Mouse (Mus musculus): ENCODE measurements at regions not wholly inside any gene's neighbourhood (a gene's known extent, or its start where the extent isn't known, plus 50 kb on each side); places are given as distances from the start of the nearest gene placed in this dataset.

- peak; percentile 78 for DNase-seq
These were observed 116.6 kb downstream of the Inhbb start for GRCm38 (mm10) chr1:119305315-119305976.

- DNase-seq, result peak; percentile 33
These were observed 117.5 kb downstream of the Inhbb start for GRCm38 (mm10) chr1:119304470-119304980.

- DNase-seq, result no peak
These were observed 119.6 kb downstream of the Inhbb start for GRCm38 (mm10) chr1:119302349-119302995.

- no peak for DNase-seq
These were observed 120.1 kb downstream of the Inhbb start for GRCm38 (mm10) chr1:119301931-119302330.

- DNase-seq, result no peak
These were observed 120.8 kb downstream of the Inhbb start for GRCm38 (mm10) chr1:119301258-119301657.

GRCm38 (mm10) chr1:119299842-119300752, 122.0 kb downstream of the Inhbb start:
- no peak for DNase-seq

- no peak for DNase-seq
These were observed 123.3 kb downstream of the Inhbb start for GRCm38 (mm10) chr1:119298696-119299230.

- no peak for DNase-seq
These were observed 126.9 kb downstream of the Inhbb start for GRCm38 (mm10) chr1:119295121-119295520.

GRCm38 (mm10) chr1:119293839-119294238, 128.2 kb downstream of the Inhbb start:
- no peak for DNase-seq

GRCm38 (mm10) chr1:119292216-119292615, 129.8 kb downstream of the Inhbb start:
- no peak for DNase-seq

GRCm38 (mm10) chr1:119290165-119290916, 131.7 kb downstream of the Inhbb start:
- DNase-seq, result no peak

GRCm38 (mm10) chr1:119289516-119290164, 132.4 kb downstream of the Inhbb start:
- no peak for DNase-seq

GRCm38 (mm10) chr1:119282416-119282815, 139.6 kb downstream of the Inhbb start:
- no peak for DNase-seq

- DNase-seq, result no peak
These were observed 142.8 kb downstream of the Inhbb start for GRCm38 (mm10) chr1:119279261-119279660.

GRCm38 (mm10) chr1:119278528-119279201, 143.4 kb downstream of the Inhbb start:
- no peak for DNase-seq

- no peak for DNase-seq
These were observed 144.1 kb downstream of the Inhbb start for GRCm38 (mm10) chr1:119277990-119278389.

- DNase-seq, result no peak
These were observed 156.0 kb downstream of the Inhbb start for GRCm38 (mm10) chr1:119266013-119266412.

- DNase-seq, result peak; percentile 39
These were observed 156.7 kb downstream of the Inhbb start for GRCm38 (mm10) chr1:119265192-119265891.

- DNase-seq, result no peak
These were observed 162.6 kb downstream of the Inhbb start for GRCm38 (mm10) chr1:119259455-119259854.

GRCm38 (mm10) chr1:119256769-119257168, 165.3 kb downstream of the Inhbb start:
- DNase-seq, result no peak
